Mouse (Mus musculus) adrenal gland, postnatal 25 days (tissue): ENCODE data around the gene Mlip. TPM values are rescaled to one million over a fixed set of nuclear protein-coding genes. Genes with fewer than 3 reads are reported as not detected.
"Not testable (repeated sequence)": the region's sequence is repeated elsewhere in the genome, so short reads cannot be mapped to it uniquely, and the experiment has no call there.

Experiments used
- DNase-seq: peaks from one replicate; pipeline ENCODE4 v3.0.0; 2021; ENCODE audit warnings: mixed read lengths
- long read RNA-seq: library from polyadenylated mRNA; stranded (forward); transcript quantifications from one replicate; pipeline ENCODE4 v2.0.0, GENCODE M21; 2021
- total RNA-seq: library from RNA; stranded (reverse); gene quantifications from 2 replicates; pipeline ENCODE4 v1.2.3, GENCODE M21; 2021

Gene Mlip
- 1.0 TPM in 1 of 2 replicates, not detected in the other for total RNA-seq
- long read RNA-seq, partial matches to known transcripts = 0 of 1 reads
- long read RNA-seq, other reads (novel, unspliced or antisense) = 1 of 1 reads

- DNase-seq = no peak
Measured at GRCm38 (mm10) chr9:77352432-77353175, at the start of gene Mlip. TSS of gene Mlip (minus strand) at chr9:77352969.

- no peak for DNase-seq
Measured at GRCm38 (mm10) chr9:77399801-77400200, 47.0 kb upstream of the Mlip start.

- no peak for DNase-seq
Measured at GRCm38 (mm10) chr9:77398856-77399631, 46.3 kb upstream of the Mlip start.

DNA sequence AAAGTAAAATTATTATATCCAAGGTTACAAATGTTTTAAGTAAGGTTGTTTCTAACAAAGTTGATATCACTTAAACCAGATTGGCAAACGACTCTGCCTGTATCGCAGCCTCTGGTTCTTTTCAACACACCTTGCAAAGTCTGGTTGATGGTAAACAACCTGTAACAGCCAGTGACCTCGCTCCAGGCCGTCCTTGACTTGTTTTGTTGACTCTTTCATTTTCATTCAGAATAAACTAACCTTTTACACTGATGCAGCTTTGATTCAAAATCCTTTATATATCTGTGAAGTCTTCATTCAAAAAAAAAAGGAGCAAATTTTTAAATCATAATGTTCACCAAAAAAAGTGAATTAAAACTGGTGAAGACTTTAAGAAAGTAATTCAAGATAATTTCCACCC lies 44.3 kb upstream of the Mlip start:
- DNase-seq = no peak

GRCm38 (mm10) chr9:77391248-77391647 lies 38.5 kb upstream of the Mlip start:
- no peak for DNase-seq

GRCm38 (mm10) chr9:77388956-77389355 lies 36.2 kb upstream of the Mlip start:
- DNase-seq = no peak

- no peak for DNase-seq
Measured at GRCm38 (mm10) chr9:77386751-77387150, 34.0 kb upstream of the Mlip start.

DNA sequence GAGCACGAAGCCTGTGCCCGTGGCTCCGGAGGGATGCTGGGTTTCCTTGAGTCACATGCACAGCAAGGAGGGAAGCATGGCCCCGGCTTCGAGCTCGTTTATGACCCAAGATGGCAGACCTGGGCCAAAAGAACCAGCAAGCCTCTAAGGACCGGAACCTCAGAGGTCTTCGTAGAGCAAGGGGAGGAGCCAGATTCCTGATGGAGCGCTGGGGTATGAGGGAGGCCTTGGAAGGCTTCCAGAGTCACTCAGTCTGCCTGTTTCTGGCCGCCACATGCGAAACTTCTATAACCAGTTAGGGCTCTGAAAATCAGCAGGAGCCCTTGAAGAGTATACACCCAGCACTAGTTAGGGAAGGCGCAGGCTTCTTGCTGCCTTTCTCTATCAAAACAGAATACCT lies 32.8 kb upstream of the Mlip start:
- DNase-seq = no peak

DNA sequence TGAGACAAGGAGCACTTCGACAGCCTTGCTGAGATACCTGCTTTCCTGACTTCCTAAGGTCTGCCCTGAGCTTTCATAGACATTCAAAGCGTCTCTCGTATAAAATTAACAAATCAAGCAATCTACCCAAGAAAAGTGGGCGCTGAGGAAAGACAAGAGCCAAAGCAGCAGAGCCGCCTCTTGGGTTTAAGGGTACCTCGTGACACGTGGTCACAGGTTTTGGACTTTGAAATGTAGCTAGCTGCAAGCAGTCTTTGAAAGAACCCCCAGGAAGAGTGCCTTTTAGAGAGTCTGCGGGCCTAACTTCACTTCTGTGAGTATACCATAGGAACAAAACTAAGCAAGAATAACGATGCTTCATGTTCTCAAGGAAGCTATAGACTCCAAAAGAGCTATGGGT lies 31.9 kb upstream of the Mlip start:
- DNase-seq = no peak

DNA sequence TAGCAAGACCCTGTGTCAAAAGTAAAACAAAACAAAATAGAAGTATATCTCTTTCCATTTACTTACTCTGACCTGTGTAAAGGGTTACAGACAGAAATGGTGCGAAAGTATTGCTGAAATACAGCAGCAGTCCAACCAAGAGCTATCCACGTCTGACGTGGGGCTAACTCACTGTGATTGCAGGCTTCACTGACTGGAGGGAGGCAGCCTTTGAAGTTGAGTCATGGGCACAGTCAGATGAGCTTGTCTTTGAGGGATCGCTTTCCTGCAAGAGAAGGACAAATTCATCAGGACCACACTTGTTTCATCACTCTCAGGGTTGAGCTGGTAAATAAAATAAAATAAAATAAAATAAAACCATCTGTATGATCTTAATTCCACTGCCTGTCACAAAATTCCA lies 31.2 kb upstream of the Mlip start:
- no peak for DNase-seq

GRCm38 (mm10) chr9:77382514-77382913 lies 29.7 kb upstream of the Mlip start:
- no peak for DNase-seq

GRCm38 (mm10) chr9:77381565-77381964 lies 28.8 kb upstream of the Mlip start:
- DNase-seq = peak; percentile 82

DNA sequence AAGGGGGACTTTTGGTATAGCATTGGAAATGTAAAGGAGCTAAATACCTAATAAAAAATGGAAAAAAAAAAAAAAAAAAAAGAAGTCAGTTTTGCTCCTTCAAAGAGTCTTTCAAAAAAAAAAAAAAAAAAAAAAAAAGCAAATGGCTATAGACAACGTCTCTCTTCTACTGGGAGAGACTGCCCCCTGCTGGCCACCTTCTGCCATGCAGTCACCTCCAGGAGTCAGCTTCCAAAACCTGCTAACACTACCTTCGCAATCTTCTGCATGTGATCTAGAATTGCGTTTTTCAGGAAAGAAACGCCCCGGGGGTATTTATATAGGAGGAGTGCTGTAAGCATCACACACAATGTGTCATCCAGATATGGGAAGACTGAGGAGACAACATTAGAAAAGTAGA lies 26.9 kb upstream of the Mlip start:
- peak; percentile 81 for DNase-seq

GRCm38 (mm10) chr9:77377696-77378095 lies 24.9 kb upstream of the Mlip start:
- DNase-seq = no peak

GRCm38 (mm10) chr9:77377082-77377481 lies 24.3 kb upstream of the Mlip start:
- DNase-seq = peak; percentile 39

GRCm38 (mm10) chr9:77376561-77376960 lies 23.8 kb upstream of the Mlip start:
- no peak for DNase-seq

GRCm38 (mm10) chr9:77370706-77371105 lies 17.9 kb upstream of the Mlip start:
- no peak for DNase-seq

- no peak for DNase-seq
Measured at GRCm38 (mm10) chr9:77369262-77369661, 16.5 kb upstream of the Mlip start.

DNA sequence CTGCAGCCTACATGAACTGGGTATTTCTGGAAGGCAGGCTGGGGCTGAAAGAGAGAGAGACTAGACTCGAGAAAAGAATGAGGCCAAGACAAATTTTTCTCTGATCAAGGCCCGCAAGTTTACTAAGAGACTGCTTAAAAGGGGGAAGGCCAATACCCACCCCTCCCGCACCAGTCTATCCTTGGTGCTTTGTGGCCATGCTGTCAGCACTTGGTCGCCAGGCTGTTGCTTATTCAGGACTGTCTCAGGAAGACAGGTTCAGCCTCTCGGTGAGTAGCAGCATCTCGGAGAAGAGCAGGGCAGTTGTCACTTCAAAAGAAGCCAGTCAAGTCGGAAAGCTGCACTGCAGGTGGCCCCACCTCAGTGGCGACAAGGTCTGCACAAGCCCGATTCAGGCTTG lies 11.9 kb upstream of the Mlip start:
- DNase-seq = not testable (repeated sequence)

DNA sequence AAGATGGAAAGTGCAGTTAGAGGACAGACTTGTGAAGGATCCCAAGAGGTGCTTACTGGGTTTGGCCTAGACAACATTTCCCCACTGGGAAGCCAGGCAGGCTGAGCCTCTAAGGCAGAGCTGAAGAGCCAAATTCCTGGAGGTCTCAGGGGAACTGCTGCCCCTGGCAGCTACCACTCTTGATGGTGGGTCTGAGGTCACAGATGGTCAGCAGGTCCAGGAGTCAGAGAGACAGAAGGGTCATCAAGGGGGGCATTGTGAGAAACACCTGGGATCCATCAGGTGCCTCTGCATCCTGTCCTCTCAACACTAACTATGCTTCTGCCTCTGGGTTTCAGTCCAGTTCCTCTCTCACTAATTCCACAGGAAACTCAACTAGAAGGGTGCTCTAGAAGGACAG lies 10.1 kb upstream of the Mlip start:
- DNase-seq = no peak

- no peak for DNase-seq
Measured at GRCm38 (mm10) chr9:77360654-77361053, 7.9 kb upstream of the Mlip start.

GRCm38 (mm10) chr9:77359278-77359973 lies 6.7 kb upstream of the Mlip start:
- DNase-seq = no peak

GRCm38 (mm10) chr9:77353942-77354341 lies 1.2 kb upstream of the Mlip start:
- DNase-seq = no peak
